Mouse (Mus musculus) erythroblast, embryonic 14.5 days (primary cell): ENCODE results near the gene Dleu7. TPM values are rescaled to one million over a fixed set of nuclear protein-coding genes. Genes with fewer than 3 reads are reported as not detected.

Experiments used
- H3K27me3 ChIP-seq: 2 replicates; pipeline ENCODE4 v1.6.1; 2012; ENCODE audit warnings: inconsistent platforms; ENCODE audit not compliant: control insufficient read depth
- H3K36me3 ChIP-seq: 2 replicates; pipeline ENCODE4 v1.6.1; 2012; ENCODE audit warnings: mild to moderate bottlenecking, inconsistent platforms; ENCODE audit not compliant: control insufficient read depth
- H3K4me1 ChIP-seq: 2 replicates; pipeline ENCODE4 v1.6.1; 2012; ENCODE audit warnings: inconsistent platforms; ENCODE audit not compliant: control insufficient read depth
- H3K4me3 ChIP-seq: replicated peaks from 2 replicates; pipeline ENCODE3; 2012; ENCODE audit warnings: moderate library complexity, mild to moderate bottlenecking, inconsistent platforms
- H3K9me3 ChIP-seq: 2 replicates; pipeline ENCODE4 v1.6.1; 2012; ENCODE audit warnings: low read length, inconsistent platforms, mixed read lengths; ENCODE audit not compliant: control insufficient read depth
- GATA1 ChIP-seq: IDR thresholded peaks from 2 replicates; pipeline ENCODE4 v1.6.1; 2012; ENCODE audit warnings: low read length, inconsistent platforms, mixed read lengths
- TAL1 ChIP-seq: IDR thresholded peaks from 3 replicates; pipeline ENCODE4 v1.6.1; 2012; ENCODE audit warnings: low read length, inconsistent platforms, mixed read lengths
- polyA plus RNA-seq: library from polyadenylated mRNA; stranded (reverse); fragments of >175 nt; gene quantifications from 2 replicates; pipeline ENCODE4 v1.2.3, GENCODE M21; 2012

The Dleu7 gene
- polyA plus RNA-seq, 1 experiment = not detected

- Histone ChIP-seq H3K9me3 (no peaks in the 10 kb centered on the region), H3K27me3 (peaks cover 13% of the 10 kb centered on the region), H3K36me3 (no peaks in the 10 kb centered on the region), H3K4me3 (no peak overlapping the region), H3K4me1 (no peaks in the 10 kb centered on the region; the same call in 1 of the 2 replicates)
- TF ChIP-seq GATA1 (no peak), TAL1 (no peak)
These were observed 720 bp downstream of the Dleu7 start for GRCm38 (mm10) chr14:62292166-62292487.

DNA sequence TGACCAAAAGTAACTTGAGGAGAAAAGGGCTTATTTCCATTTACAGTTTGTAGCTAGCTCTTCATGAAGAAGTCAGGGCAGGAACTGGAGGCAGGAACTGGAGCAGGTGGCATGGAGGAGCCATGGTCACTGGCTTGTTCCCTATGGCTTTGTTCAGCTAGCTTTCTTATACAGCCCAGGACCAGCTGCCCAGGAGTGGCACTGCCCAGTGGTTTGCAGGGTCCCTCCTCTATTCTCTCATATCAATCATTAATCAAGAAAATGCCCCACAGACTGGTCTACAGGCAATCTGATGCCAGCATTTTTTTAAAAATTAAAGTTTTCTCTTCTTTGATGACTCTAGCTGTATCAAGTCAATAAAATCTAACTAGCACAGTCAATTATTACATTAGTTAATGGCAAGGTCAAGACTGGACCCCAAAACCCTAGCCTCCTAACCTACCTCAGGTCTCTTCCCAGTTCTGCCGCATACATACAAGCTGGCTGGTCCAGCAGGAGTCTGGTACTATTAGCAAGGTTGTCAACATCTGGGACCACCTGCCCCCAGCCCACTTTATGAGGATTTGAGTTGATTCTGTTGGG is 1.4 kb downstream of the Dleu7 start:
- H3K36me3 ChIP-seq = no peaks in the 10 kb centered on the region
- no peaks in the 10 kb centered on the region for H3K9me3 ChIP-seq
- TF ChIP-seq TAL1 = no peak
- TF ChIP-seq GATA1 = no peak
- H3K4me1 ChIP-seq = no peaks in the 10 kb centered on the region; the same call in 1 of the 2 replicates
- peaks cover 13% of the 10 kb centered on the region for H3K27me3 ChIP-seq
- H3K4me3 ChIP-seq = no peak overlapping the region

DNA sequence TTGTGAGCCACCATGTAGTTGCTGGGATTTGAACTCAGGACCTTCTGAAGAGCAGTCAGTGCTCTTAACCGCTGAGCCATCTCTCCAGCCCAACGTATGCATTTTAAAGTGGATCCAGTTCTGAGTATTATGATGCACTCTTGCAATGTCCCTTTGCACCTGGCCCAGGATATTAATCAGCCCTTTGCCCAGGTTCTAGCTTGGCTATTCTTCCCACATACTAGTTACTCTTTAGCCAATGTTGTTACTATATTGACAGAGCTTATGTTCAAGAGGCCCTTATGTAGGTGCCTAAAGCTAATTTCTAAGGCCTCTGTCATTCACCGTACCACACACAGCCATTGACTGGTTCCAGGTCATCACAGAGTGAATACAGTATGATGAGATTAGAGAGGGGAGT is 4.1 kb downstream of the Dleu7 start:
- H3K4me3 ChIP-seq = no peak overlapping the region
- H3K27me3 ChIP-seq = peaks cover 13% of the 10 kb centered on the region
- H3K36me3 ChIP-seq = no peaks in the 10 kb centered on the region
- no peaks in the 10 kb centered on the region; the same call in 1 of the 2 replicates for H3K4me1 ChIP-seq
- no peak for TF ChIP-seq TAL1
- no peak for TF ChIP-seq GATA1
- H3K9me3 ChIP-seq = no peaks in the 10 kb centered on the region

- H3K4me3 ChIP-seq = no peak overlapping the region
- no peaks in the 10 kb centered on the region for H3K27me3 ChIP-seq
- no peaks in the 10 kb centered on the region for H3K36me3 ChIP-seq
- no peak for TF ChIP-seq TAL1
- no peak for TF ChIP-seq GATA1
- H3K9me3 ChIP-seq = no peaks in the 10 kb centered on the region
- H3K4me1 ChIP-seq = no peaks in the 10 kb centered on the region
These were observed 9.9 kb downstream of the Dleu7 start for GRCm38 (mm10) chr14:62282974-62283373.

DNA sequence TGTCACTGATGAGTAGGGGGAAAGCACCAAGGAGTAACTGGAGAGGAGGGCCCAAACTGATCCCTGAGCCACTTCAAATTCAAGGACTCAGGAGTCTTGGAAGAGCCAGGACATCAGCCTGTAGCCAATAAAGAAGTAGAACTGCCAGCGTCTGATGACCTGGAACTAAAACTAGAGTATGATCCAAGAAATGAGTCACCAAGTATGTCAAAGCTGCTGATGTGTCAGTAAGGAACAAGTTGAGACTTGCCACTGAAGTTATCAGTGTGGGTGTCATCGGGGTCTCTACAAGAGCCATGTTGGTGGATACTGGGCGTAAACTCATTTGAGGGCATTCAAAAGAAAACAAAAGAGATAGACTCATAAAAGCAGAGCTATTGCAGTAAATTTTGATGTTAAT is 19.2 kb downstream of the Dleu7 start:
- TF ChIP-seq TAL1 = no peak
- Histone ChIP-seq H3K4me1 (no peaks in the 10 kb centered on the region), H3K27me3 (no peaks in the 10 kb centered on the region), H3K36me3 (no peaks in the 10 kb centered on the region), H3K4me3 (no peak overlapping the region), H3K9me3 (no peaks in the 10 kb centered on the region)

GRCm38 (mm10) chr14:62270698-62271396 is 22.0 kb downstream of the Dleu7 start:
- Histone ChIP-seq H3K9me3 (no peaks in the 10 kb centered on the region), H3K4me1 (no peaks in the 10 kb centered on the region), H3K4me3 (no peak overlapping the region), H3K36me3 (no peaks in the 10 kb centered on the region), H3K27me3 (no peaks in the 10 kb centered on the region)
- TF ChIP-seq TAL1 (no peak), GATA1 (no peak)

GRCm38 (mm10) chr14:62258978-62259536 is 33.8 kb downstream of the Dleu7 start:
- Histone ChIP-seq H3K27me3 (no peaks in the 10 kb centered on the region), H3K9me3 (no peaks in the 10 kb centered on the region), H3K4me3 (no peak overlapping the region), H3K4me1 (no peaks in the 10 kb centered on the region), H3K36me3 (no peaks in the 10 kb centered on the region)
- no peak for TF ChIP-seq GATA1
- no peak for TF ChIP-seq TAL1

DNA sequence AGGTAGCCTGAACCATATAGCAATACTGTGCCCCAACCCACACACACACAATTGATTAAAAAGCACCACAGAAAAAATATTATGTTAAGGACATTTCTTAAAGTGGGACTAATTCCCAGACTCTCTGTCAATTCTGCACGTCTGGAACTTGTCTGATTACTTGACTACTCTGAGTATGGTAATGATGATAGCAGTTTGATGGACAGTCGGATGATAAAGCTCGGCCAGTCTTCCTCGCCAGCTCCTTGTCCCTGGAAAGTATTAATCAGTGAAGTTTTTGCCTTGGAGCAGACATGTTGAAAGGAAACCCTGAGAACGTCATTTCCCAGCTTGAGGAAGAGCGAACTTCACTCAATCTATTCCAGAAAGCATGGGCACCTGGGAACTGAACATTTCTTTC is 34.7 kb downstream of the Dleu7 start:
- Histone ChIP-seq H3K4me1 (no peaks in the 10 kb centered on the region), H3K9me3 (no peaks in the 10 kb centered on the region), H3K4me3 (no peak overlapping the region), H3K27me3 (no peaks in the 10 kb centered on the region), H3K36me3 (no peaks in the 10 kb centered on the region)
- TF ChIP-seq TAL1 (no peak), GATA1 (no peak)

- no peaks in the 10 kb centered on the region for H3K36me3 ChIP-seq
- H3K9me3 ChIP-seq = no peaks in the 10 kb centered on the region
- no peaks in the 10 kb centered on the region for H3K4me1 ChIP-seq
- no peak for TF ChIP-seq GATA1
- no peak for TF ChIP-seq TAL1
- H3K4me3 ChIP-seq = no peak overlapping the region
- H3K27me3 ChIP-seq = no peaks in the 10 kb centered on the region
These were observed 36.8 kb downstream of the Dleu7 start for GRCm38 (mm10) chr14:62256066-62256465.
